In genomic region chr2:59698635-59699300, GRCm38 (mm10) we compare ENCODE assay signal across 11 mouse cellular contexts.
DNase-seq lines count a peak whose midpoint lies in the region; ATAC-seq lines count a peak whose summit lies in the region.
"Had no signal": no experiment of that assay in that cellular context is flagged by ENCODE, and none has a peak within 500 bp of the region (broad histone marks: within the 10 kb centered on the region; RNA-seq: fewer than 3 reads in every experiment).

No protein-coding gene starts in this region.

- H3K36me3 ChIP-seq in heart, embryonic 13.5 days = peaks cover 24% of the 10 kb centered on the region
- H3K36me3 ChIP-seq in midbrain, embryonic 10.5 days = no peaks in the 10 kb centered on the region
- no peaks in the 10 kb centered on the region for H3K36me3 ChIP-seq in midbrain, embryonic 14.5 days (ENCODE audit: control insufficient read depth, insufficient read depth, low read length)
- no peaks in the 10 kb centered on the region for H3K36me3 ChIP-seq in hindbrain, embryonic 11.5 days (ENCODE audit: control insufficient read depth, insufficient read depth, low read length)
- H3K36me3 ChIP-seq: intestine, embryonic 15.5 days had no signal

- H3K4me3 ChIP-seq in heart, embryonic 13.5 days = no peak overlapping the region
- peak overlapping the region; percentile 30; the same call in 1 of the 2 replicates for H3K4me3 ChIP-seq in midbrain, embryonic 10.5 days
- no peak overlapping the region for H3K4me3 ChIP-seq in midbrain, embryonic 14.5 days (replicated peaks; ENCODE audit: low read depth, low read length)
- no peak overlapping the region for H3K4me3 ChIP-seq in hindbrain, embryonic 11.5 days (ENCODE audit: low read depth, low read length)

- 59% methylated on average over 7 of the region's 7 CpGs for WGBS in heart, embryonic 13.5 days
- WGBS in midbrain, embryonic 10.5 days = 31% methylated on average over 7 of the region's 7 CpGs
- 34% methylated on average over 7 of the region's 7 CpGs for WGBS in midbrain, embryonic 14.5 days
- 32% methylated on average over 7 of the region's 7 CpGs for WGBS in hindbrain, embryonic 11.5 days

- H3K27me3 ChIP-seq in heart, embryonic 13.5 days (replicated peaks) = no peaks in the 10 kb centered on the region
- H3K27me3 ChIP-seq in midbrain, embryonic 10.5 days (ENCODE audit: low read depth, poor library complexity, severe bottlenecking) = no peaks in the 10 kb centered on the region
- H3K27me3 ChIP-seq in midbrain, embryonic 14.5 days (ENCODE audit: control insufficient read depth, insufficient read depth, low read length) = no peaks in the 10 kb centered on the region
- H3K27me3 ChIP-seq in hindbrain, embryonic 11.5 days (ENCODE audit: control insufficient read depth, insufficient read depth, low read length) = no peaks in the 10 kb centered on the region
- H3K27me3 ChIP-seq: intestine, embryonic 15.5 days had no signal

- H3K9ac ChIP-seq in heart, embryonic 13.5 days = no peak overlapping the region
- no peak overlapping the region for H3K9ac ChIP-seq in midbrain, embryonic 14.5 days (replicated peaks; ENCODE audit: low read length)
- H3K9ac ChIP-seq in hindbrain, embryonic 11.5 days (ENCODE audit: low read depth, low read length) = no peak overlapping the region
- H3K9ac ChIP-seq: intestine, embryonic 15.5 days had no signal

- DNase-seq in heart, postnatal 25 days (ENCODE audit: low spot score) = no peak
- no peak for DNase-seq in midbrain, embryonic 10.5 days (ENCODE audit: low spot score)
- no peak for DNase-seq in midbrain, embryonic 14.5 days
- DNase-seq in hindbrain, embryonic 11.5 days (ENCODE audit: low spot score) = no peak
- peak; percentile 55 for DNase-seq in retina, postnatal 1 day
- DNase-seq in adrenal gland, adult (ENCODE audit: inconsistent age in 2 of 2, low spot score in 1 of 2) = no peak
- no peak for DNase-seq in adrenal gland, postnatal 10 days
- DNase-seq: cerebellum, adult 18-20 months; right cerebral cortex, postnatal 14 days had no signal

- no peaks in the 10 kb centered on the region for H3K9me3 ChIP-seq in heart, embryonic 13.5 days
- no peaks in the 10 kb centered on the region for H3K9me3 ChIP-seq in midbrain, embryonic 10.5 days (replicated peaks)
- H3K9me3 ChIP-seq in midbrain, embryonic 14.5 days (ENCODE audit: control insufficient read depth, low read length) = no peaks in the 10 kb centered on the region
- no peaks in the 10 kb centered on the region for H3K9me3 ChIP-seq in hindbrain, embryonic 11.5 days (ENCODE audit: control insufficient read depth, low read length)
- H3K9me3 ChIP-seq: intestine, embryonic 15.5 days had no signal

- intact Hi-C loops in heart, postnatal 25 days (cut with DNase I) = no loop called here

- H3K4me1 ChIP-seq in heart, embryonic 13.5 days = peaks cover 49% of the 10 kb centered on the region
- H3K4me1 ChIP-seq in midbrain, embryonic 10.5 days = peaks cover 24% of the 10 kb centered on the region
- peaks cover 12% of the 10 kb centered on the region for H3K4me1 ChIP-seq in midbrain, embryonic 14.5 days (ENCODE audit: control insufficient read depth, insufficient read depth, low read length)
- no peaks in the 10 kb centered on the region for H3K4me1 ChIP-seq in hindbrain, embryonic 11.5 days (replicated peaks; ENCODE audit: control insufficient read depth, insufficient read depth, low read length)

- no peak for ATAC-seq in heart, embryonic 13.5 days (ENCODE audit: extremely low read depth, insufficient number of reproducible peaks, low FRiP score, low TSS enrichment)
- no peak for ATAC-seq in midbrain, embryonic 14.5 days (ENCODE audit: low FRiP score, low TSS enrichment)
- ATAC-seq in hindbrain, embryonic 11.5 days (ENCODE audit: low FRiP score) = no peak

- peak overlapping the region; percentile 64 for H3K4me2 ChIP-seq in heart, embryonic 13.5 days
- H3K4me2 ChIP-seq in midbrain, embryonic 14.5 days (ENCODE audit: low read length) = no peak overlapping the region
- peak overlapping the region; percentile 33; the same call in 1 of the 2 replicates for H3K4me2 ChIP-seq in hindbrain, embryonic 11.5 days (replicated peaks; ENCODE audit: low read depth, low read length)

- H3K27ac ChIP-seq in heart, embryonic 13.5 days (replicated peaks) = peak overlapping the region; percentile 78
- H3K27ac ChIP-seq in midbrain, embryonic 10.5 days (replicated peaks) = peak overlapping the region; percentile 82; the same call in 1 of the 2 replicates
- H3K27ac ChIP-seq in midbrain, embryonic 14.5 days (replicated peaks; ENCODE audit: low read depth, low read length) = no peak overlapping the region
- no peak overlapping the region for H3K27ac ChIP-seq in hindbrain, embryonic 11.5 days (ENCODE audit: low read depth, low read length)

Comparison
In these comparisons a context has a peak if more than half of its experiments do, and no peak if none do; other contexts are left out.
1. H3K27ac ChIP-seq: peak in heart, embryonic 13.5 days (single experiment) and midbrain, embryonic 10.5 days (single experiment); none in midbrain, embryonic 14.5 days (single experiment) and hindbrain, embryonic 11.5 days (single experiment).